Mouse (Mus musculus): ENCODE data around the gene Dhx15.

DNA sequence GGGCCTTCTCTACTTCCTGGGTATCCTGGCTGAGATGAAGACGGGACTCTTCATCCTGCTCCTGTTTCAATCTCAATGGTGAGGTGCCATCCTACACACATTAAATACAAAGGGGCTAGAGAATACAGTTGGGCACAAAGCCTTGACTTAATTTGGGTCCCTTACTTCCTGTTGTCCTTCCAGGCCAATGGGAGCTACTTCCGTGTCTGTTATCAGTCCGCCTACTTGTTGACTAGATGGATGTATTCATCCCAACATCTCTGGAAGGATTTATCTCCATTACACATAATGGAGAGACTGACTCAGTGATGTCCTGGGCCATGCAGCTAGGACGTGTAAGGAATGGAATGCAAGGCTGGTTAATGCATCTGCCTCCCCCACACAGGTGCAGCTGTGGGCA is 72.5 kb downstream of the Dhx15 start:
- TF ChIP-seq EP300 (IDR thresholded peaks at IDR 0.05; ENCODE audit: low read depth) (no peak), CTCF (IDR thresholded peaks at IDR 0.05; ENCODE audit: low read depth) (no peak)

Data from liver, postnatal 0 days (tissue).